Mouse (Mus musculus): ENCODE data around the gene Mab21l2.

The Mab21l2 gene

GRCm38 (mm10) chr3:86541863-86542397 is 6.5 kb downstream of the Mab21l2 start:
- ChIA-PET POLR2A (interaction anchor here in 1 of 4 experiments (1.3 kb wide), 1 partner anchor 257 kb away, joined by 3 read pairs; no protein-coding TSS in a partner anchor), CTCF (interaction anchor here in 1 of 4 experiments (0.6 kb wide), 1 partner anchor 9 kb away, joined by 3 read pairs; no protein-coding TSS in a partner anchor)

- ChIA-PET CTCF (interaction anchor here in 1 of 4 experiments (0.6 kb wide), 1 partner anchor 8 kb away, joined by 3 read pairs; no protein-coding TSS in a partner anchor), POLR2A (no interaction called here)
These were observed 7.3 kb downstream of the Mab21l2 start for GRCm38 (mm10) chr3:86541074-86541614.

- CTCF ChIA-PET, result no interaction called here
- POLR2A ChIA-PET, result no interaction called here
These were observed 8.8 kb downstream of the Mab21l2 start for GRCm38 (mm10) chr3:86539555-86540168.

DNA sequence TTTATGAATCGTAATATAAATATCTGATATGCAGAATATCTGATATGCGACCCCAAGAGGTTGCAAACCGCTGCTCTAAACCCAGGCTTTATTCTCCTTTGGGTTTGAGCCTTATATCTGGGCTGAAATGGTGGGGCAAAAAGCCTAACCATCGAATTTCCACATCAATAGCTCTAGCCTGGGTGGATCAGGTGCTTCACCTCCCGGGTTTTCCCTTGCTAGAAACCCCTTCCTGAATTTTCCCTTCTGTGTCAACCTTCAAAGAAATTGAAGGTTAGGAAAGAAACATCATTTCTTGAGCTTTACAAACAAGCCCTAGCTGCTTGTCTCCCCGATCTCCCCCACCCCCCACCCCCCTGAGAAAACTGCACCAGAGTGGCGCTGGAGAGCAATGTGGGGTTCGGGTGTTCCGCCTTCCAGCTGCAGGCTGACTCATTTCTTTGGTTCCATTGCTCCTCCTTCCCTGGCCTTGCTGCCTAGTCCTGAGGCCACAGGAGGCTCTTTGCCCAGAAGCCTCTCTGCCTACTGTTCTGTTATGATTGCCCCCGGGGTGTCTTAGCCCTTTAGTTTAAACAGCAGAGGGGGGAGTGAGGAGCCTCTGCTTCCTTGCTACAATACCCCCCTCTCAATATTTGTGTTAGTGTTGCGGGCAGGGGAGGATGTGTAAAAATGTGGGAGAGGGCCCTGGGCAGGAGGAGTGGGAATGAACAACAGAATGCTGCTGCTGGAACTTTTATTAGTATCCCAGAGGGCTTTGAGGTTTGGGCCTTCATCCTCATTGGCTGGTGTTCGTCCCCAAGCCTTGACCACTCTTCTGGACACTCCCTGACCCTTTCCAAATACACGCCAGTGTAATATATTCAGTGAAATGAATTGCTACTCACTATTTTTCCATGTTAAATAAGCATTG is 9.5 kb downstream of the Mab21l2 start:
- POLR2A ChIA-PET, result interaction anchor here in 1 of 4 experiments (0.6 kb wide), 1 partner anchor 397 kb away, joined by 8 read pairs; the partner anchor contains the start of gene Rps3a1
- CTCF ChIA-PET, result interaction anchor here in 2 of 4 experiments (0.7 to 0.9 kb wide), 2 partner anchors 12 to 212 kb away, joined by 3 read pairs; no protein-coding TSS in a partner anchor

DNA sequence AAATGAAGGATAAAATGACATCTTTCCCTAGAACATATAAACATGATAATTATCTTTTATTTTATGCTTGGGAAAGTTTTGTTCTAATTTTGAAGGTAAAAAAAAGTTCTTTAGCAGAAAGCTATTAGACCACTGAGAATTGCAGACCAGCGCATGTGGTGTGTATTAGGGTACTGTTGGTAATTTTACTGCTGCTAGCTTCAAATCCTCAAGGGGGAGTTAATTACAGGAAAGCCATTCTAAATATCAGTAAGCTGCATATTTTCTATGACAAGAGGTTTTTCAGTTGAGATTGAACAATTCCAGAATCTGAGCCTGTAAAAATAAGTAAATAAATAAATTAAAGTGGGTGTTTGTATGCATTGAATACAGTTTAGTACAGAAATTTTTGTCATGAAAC is 11.7 kb downstream of the Mab21l2 start:
- ChIA-PET CTCF (no interaction called here), POLR2A (no interaction called here)

- ChIA-PET POLR2A (no interaction called here), CTCF (no interaction called here)
These were observed 16.7 kb downstream of the Mab21l2 start for GRCm38 (mm10) chr3:86531531-86532269.

DNA sequence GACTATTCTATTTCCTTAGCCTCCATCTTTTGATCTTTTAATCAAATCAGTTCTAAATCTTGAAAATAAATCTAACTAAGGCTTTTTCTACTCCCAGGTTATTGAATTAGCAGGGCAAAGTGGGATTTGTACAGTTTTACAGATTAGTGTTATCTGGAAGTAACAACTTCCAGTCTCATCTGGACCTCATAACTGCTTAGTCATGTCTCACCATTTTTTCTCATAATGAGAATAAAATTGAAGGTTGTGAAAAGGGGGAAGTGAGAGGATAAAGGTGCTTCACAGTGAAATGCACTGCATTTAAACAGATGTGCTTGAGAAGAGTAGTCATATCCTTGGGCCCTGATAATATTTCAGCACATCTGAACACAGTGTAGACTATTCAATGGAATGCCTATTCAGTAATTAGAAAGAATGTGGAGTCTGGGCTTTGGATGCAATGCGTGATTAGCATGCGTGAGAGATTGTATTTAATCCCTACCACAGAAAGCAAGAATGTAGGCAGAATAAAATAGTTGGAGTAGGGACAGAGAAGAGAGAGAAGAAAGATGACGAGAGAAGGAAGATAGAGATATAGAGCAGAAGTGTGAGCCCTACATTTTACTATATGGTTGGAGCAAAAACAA is 25.4 kb downstream of the Mab21l2 start:
- ChIA-PET CTCF (no interaction called here), POLR2A (no interaction called here)

DNA sequence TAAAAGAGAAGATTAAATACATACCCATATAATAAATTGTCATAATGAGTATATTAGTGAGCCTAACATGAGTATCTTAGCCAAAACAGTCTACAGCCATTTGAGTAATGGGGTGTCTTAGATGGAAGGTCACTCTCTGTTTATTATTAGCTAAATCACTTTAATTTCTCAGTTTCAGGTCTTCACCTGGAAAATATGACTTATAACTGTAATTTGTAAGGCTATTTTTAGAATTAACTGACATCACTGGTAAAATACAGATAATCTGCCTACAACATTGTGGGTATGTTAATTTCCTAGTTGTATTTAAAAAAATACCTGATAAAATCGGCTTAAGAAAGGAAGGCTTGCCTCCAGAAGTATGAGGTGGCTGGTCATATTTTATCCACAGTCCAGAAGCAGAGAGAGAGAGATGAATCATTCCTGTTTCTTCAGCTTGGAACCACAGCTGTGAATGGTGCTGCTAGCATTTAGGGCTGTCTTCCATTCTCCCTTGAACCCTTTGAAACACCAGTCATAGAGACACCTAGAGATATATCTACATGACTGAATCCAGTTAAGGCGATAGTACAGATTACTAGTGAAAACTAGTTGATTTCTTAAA is 29.8 kb downstream of the Mab21l2 start:
- ChIA-PET CTCF (no interaction called here), POLR2A (interaction anchor here in 1 of 4 experiments (0.7 kb wide), 1 partner anchor 31 kb away, joined by 3 read pairs; no protein-coding TSS in a partner anchor)

DNA sequence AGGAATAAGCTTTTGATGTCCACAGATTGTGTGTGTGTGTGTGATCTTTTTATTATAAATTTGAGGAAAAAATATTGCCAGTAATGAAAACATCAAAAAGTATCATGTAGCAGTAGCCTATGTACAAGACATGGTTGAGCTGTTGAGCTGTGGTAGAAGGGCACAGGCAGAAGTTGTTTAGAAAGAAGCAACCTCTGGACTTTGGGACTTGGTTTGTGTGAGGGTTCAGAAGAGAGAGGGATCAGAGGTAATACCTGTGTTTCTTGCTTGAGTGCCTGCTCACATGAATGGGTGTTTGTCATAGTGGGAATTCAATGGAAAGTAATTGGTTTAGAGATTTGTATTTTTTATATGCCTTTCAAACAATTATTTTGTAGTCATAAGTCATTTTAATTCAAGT is 47.8 kb downstream of the Mab21l2 start:
- ChIA-PET CTCF (no interaction called here), POLR2A (no interaction called here)
